Mouse (Mus musculus) testis, adult 2 months (tissue): ENCODE data around the gene Morc1.

Source experiments
- CTCF ChIP-seq: fragments of 200-500 bp; IDR thresholded peaks from 2 replicates; pipeline ENCODE4 v1.5.1; 2012; ENCODE audit warnings: low read depth, mild to moderate bottlenecking, inconsistent platforms, low read length, moderate library complexity; ENCODE audit not compliant: control insufficient read depth, insufficient read depth, insufficient replicate concordance
- POLR2A ChIP-seq: fragments of 200-500 bp; IDR thresholded peaks from 2 replicates; pipeline ENCODE4 v1.6.1; 2012; ENCODE audit warnings: low read depth, mild to moderate bottlenecking, inconsistent platforms, low read length, moderate library complexity; ENCODE audit not compliant: control insufficient read depth

- TF ChIP-seq CTCF (no peak), POLR2A (no peak)
Observed at GRCm38 (mm10) chr16:48429427-48429826, 1.6 kb upstream of the Morc1 start.
